Mouse (Mus musculus): ENCODE results near the gene Nbea.

Nbea gene

GRCm38 (mm10) chr3:56183159-56184133 lies at the start of gene Nbea:
Gene Nbea (minus strand): TSS chr3:56183701.
- peak in 1 of 2 experiments; percentile 2 for DNase-seq (ENCODE audit: low spot score in 2 of 2)

GRCm38 (mm10) chr3:56229283-56229682 lies 45.8 kb upstream of the Nbea start:
- no peak for DNase-seq (ENCODE audit: low spot score in 2 of 2)

- no peak for DNase-seq (ENCODE audit: low spot score in 2 of 2)
These were observed 32.5 kb upstream of the Nbea start for GRCm38 (mm10) chr3:56215989-56216388.

GRCm38 (mm10) chr3:56203968-56204367 lies 20.5 kb upstream of the Nbea start:
- DNase-seq (ENCODE audit: low spot score in 2 of 2): no peak

GRCm38 (mm10) chr3:56188238-56188637 lies 4.7 kb upstream of the Nbea start:
- no peak for DNase-seq (ENCODE audit: low spot score in 2 of 2)

GRCm38 (mm10) chr3:56187131-56187779 lies 3.8 kb upstream of the Nbea start:
- DNase-seq (ENCODE audit: low spot score in 2 of 2): no peak

GRCm38 (mm10) chr3:56182371-56183158 lies 936 bp downstream of the Nbea start:
- DNase-seq (ENCODE audit: low spot score in 2 of 2): no peak

- no peak for DNase-seq (ENCODE audit: low spot score in 2 of 2)
These were observed 1.5 kb downstream of the Nbea start for GRCm38 (mm10) chr3:56181991-56182370.

- DNase-seq (ENCODE audit: low spot score in 2 of 2): no peak
These were observed 2.5 kb downstream of the Nbea start for GRCm38 (mm10) chr3:56181025-56181424.

GRCm38 (mm10) chr3:56157864-56158263 lies 25.6 kb downstream of the Nbea start:
- no peak for DNase-seq (ENCODE audit: low spot score in 2 of 2)

GRCm38 (mm10) chr3:56126674-56127073 lies 56.8 kb downstream of the Nbea start:
- DNase-seq (ENCODE audit: low spot score in 2 of 2): no peak

- DNase-seq (ENCODE audit: low spot score in 2 of 2): no peak
These were observed 66.9 kb downstream of the Nbea start for GRCm38 (mm10) chr3:56116647-56117046.

- no peak for DNase-seq (ENCODE audit: low spot score in 2 of 2)
These were observed 75.4 kb downstream of the Nbea start for GRCm38 (mm10) chr3:56108101-56108500.

GRCm38 (mm10) chr3:56097105-56097504 lies 86.4 kb downstream of the Nbea start:
- DNase-seq (ENCODE audit: low spot score in 2 of 2): no peak

- no peak for DNase-seq (ENCODE audit: low spot score in 2 of 2)
These were observed 104.4 kb downstream of the Nbea start for GRCm38 (mm10) chr3:56079015-56079612.

- DNase-seq (ENCODE audit: low spot score in 2 of 2): no peak
These were observed 115.7 kb downstream of the Nbea start for GRCm38 (mm10) chr3:56067849-56068248.

- no peak for DNase-seq (ENCODE audit: low spot score in 2 of 2)
These were observed 117.0 kb downstream of the Nbea start for GRCm38 (mm10) chr3:56066360-56067040.

GRCm38 (mm10) chr3:56065234-56065633 lies 118.3 kb downstream of the Nbea start:
- DNase-seq (ENCODE audit: low spot score in 2 of 2): no peak

- no peak for DNase-seq (ENCODE audit: low spot score in 2 of 2)
These were observed 137.7 kb downstream of the Nbea start for GRCm38 (mm10) chr3:56045659-56046336.

GRCm38 (mm10) chr3:56043091-56043490 lies 140.4 kb downstream of the Nbea start:
- DNase-seq (ENCODE audit: low spot score in 2 of 2): no peak

GRCm38 (mm10) chr3:56039494-56039893 lies 144.0 kb downstream of the Nbea start:
- DNase-seq (ENCODE audit: low spot score in 2 of 2): no peak

Measured in spleen, postnatal 14 days (tissue).